Mouse (Mus musculus) myocyte (in vitro differentiated cells): ENCODE measurements around the gene D6Ertd527e.

Source experiments
- CEBPB ChIP-seq: IDR thresholded peaks from 2 replicates; pipeline ENCODE4 v1.6.1; 2011; ENCODE audit warnings: mild to moderate bottlenecking, moderate library complexity; ENCODE audit not compliant: poor library complexity, insufficient read depth, severe bottlenecking
- E2F4 ChIP-seq: IDR thresholded peaks from one replicate; pipeline ENCODE4 v1.6.1; 2011; ENCODE audit warnings: mild to moderate bottlenecking, control low read depth, moderate library complexity; ENCODE audit not compliant: insufficient read depth
- MAX ChIP-seq: IDR thresholded peaks from one replicate; pipeline ENCODE4 v1.6.1; 2011; ENCODE audit warnings: low read depth, mild to moderate bottlenecking, control low read depth
- MYOD1 ChIP-seq, 3 experiments: IDR thresholded peaks; one replicate each; pipeline ENCODE4 v1.6.1; 2011; ENCODE audit warnings: control low read depth in 2 of 3, low read depth in 2 of 3, mild to moderate bottlenecking in 2 of 3, moderate library complexity in 1 of 3; ENCODE audit not compliant: insufficient read length in 2 of 3, control insufficient read depth in 1 of 3
- MYOG ChIP-seq, 3 experiments: IDR thresholded peaks; one replicate each; pipeline ENCODE4 v1.6.1; 2011; ENCODE audit warnings: control low read depth in 2 of 3, low read depth in 2 of 3, mild to moderate bottlenecking in 2 of 3; ENCODE audit not compliant: insufficient read length in 2 of 3, control insufficient read depth in 1 of 3, insufficient read depth in 1 of 3
- POLR2A ChIP-seq: IDR thresholded peaks from one replicate; pipeline ENCODE4 v1.6.1; 2011; ENCODE audit warnings: low read depth, mild to moderate bottlenecking, control low read depth, moderate library complexity; ENCODE audit not compliant: insufficient read length
- POLR2AphosphoS2 ChIP-seq: IDR thresholded peaks from one replicate; pipeline ENCODE4 v1.6.1; 2011; ENCODE audit warnings: low read depth, control low read depth; ENCODE audit not compliant: insufficient read length
- REST ChIP-seq: IDR thresholded peaks from one replicate; pipeline ENCODE4 v1.6.1; 2011; ENCODE audit warnings: mild to moderate bottlenecking, control low read depth, moderate library complexity; ENCODE audit not compliant: insufficient read depth, insufficient read length
- TCF12 ChIP-seq: IDR thresholded peaks from one replicate; pipeline ENCODE4 v1.6.1; 2011; ENCODE audit warnings: mild to moderate bottlenecking, control low read depth; ENCODE audit not compliant: poor library complexity, insufficient read depth, severe bottlenecking
- TCF3 ChIP-seq: IDR thresholded peaks from one replicate; pipeline ENCODE4 v1.6.1; 2011; ENCODE audit warnings: low read depth, control low read depth; ENCODE audit not compliant: insufficient read length
- USF1 ChIP-seq: IDR thresholded peaks from one replicate; pipeline ENCODE4 v1.6.1; 2011; ENCODE audit warnings: low read depth, mild to moderate bottlenecking, control low read depth, moderate library complexity

- no peak for TF ChIP-seq USF1
- TF ChIP-seq MYOG (IDR thresholded peaks at IDR 0.05; ENCODE audit: control insufficient read depth in 1 of 3, insufficient read depth in 1 of 3, insufficient read length in 2 of 3, low read depth in 2 of 3) = no peak
- TF ChIP-seq MAX = no peak
- no peak for TF ChIP-seq POLR2A
- no peak for TF ChIP-seq TCF12
- no peak for TF ChIP-seq CEBPB
- no peak for TF ChIP-seq MYOD1 (IDR thresholded peaks at IDR 0.05; ENCODE audit: control insufficient read depth in 1 of 3, insufficient read length in 2 of 3, low read depth in 2 of 3)
- no peak for TF ChIP-seq E2F4
- no peak for TF ChIP-seq TCF3
- no peak for TF ChIP-seq REST
- no peak for TF ChIP-seq POLR2AphosphoS2
Measured at GRCm38 (mm10) chr6:87131078-87131477, 26.5 kb downstream of the D6Ertd527e start.
